Mouse (Mus musculus): ENCODE data around the gene Tnfsf12. TPM values are rescaled to one million over a fixed set of nuclear protein-coding genes. Genes with fewer than 3 reads are reported as not detected.

Gene Tnfsf12
- polyA plus RNA-seq, 1 experiment from 2014 or later, result 6.9 TPM

DNA sequence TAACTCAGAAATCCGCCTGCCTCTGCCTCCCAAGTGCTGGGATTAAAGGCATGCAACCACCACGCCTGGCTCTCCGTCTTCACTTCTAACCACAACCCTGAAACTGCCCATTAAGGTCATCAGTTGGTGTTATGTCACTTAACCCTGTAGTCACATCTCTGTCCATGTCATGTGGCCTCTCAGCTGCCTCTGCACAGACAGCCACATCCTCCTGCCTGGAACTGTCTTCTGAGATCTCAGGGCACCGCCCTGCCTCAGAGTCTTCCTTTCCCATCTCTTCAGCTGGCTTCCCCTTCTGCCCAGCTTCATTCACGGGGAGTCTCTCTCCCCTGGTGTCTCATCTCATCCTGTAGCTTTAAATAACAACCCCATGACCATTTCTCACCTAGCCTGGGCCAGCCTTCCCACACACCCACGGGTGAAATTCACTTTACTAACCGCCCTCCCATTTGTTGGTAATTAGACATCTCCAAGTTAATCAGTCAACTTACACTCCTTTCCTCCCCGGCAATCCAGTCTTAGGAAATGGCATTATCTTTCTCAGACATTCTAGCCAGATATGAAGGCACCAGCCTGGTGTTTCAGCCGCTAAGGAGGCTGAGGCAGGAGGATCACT lies 3.3 kb downstream of the Tnfsf12 start:
- WGBS, result 73% methylated on average over 9 of the region's 9 CpGs
- Histone ChIP-seq H3K9ac (ENCODE audit: low read length) (no peak overlapping the region), H3K36me3 (ENCODE audit: control insufficient read depth, insufficient read depth, low read length) (no peaks in the 10 kb centered on the region), H3K4me3 (ENCODE audit: low read depth, low read length) (no peak overlapping the region), H3K27ac (replicated peaks) (no peak overlapping the region), H3K4me1 (replicated peaks; ENCODE audit: control insufficient read depth, insufficient read depth) (no peaks in the 10 kb centered on the region), H3K9me3 (ENCODE audit: control insufficient read depth, low read length) (no peaks in the 10 kb centered on the region), H3K27me3 (ENCODE audit: control insufficient read depth, insufficient read depth, low read length) (no peaks in the 10 kb centered on the region), H3K4me2 (replicated peaks; ENCODE audit: low read depth) (no peak overlapping the region)
- no peak for DNase-seq (ENCODE audit: low spot score)
- no peak for ATAC-seq (ENCODE audit: low FRiP score, low TSS enrichment)
- TF ChIP-seq CTCF (IDR thresholded peaks at IDR 0.05; ENCODE audit: low read depth) (no peak), EP300 (optimal IDR thresholded peaks at IDR 0.05) (no peak)

DNA sequence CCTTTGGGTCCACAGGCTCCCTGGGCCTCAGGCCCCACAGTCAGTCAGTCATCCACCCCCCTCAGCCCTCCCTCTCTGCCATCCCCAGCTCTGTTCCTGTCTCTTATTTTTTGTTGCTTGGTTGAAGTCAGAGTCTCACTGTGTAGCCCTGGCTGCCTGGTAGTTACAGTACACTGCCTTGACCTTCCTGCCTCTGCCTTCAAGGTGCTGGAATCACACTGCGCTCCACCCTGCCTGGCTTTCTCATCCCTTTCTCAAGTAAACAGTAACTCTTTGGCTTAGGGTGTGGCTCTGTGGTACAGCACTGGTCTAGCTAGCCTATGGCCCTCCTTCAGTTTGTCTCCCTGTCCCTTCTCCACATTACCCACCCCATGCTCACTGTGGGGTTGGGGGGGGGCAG lies 5.8 kb downstream of the Tnfsf12 start:
- Histone ChIP-seq H3K4me1 (replicated peaks; ENCODE audit: control insufficient read depth, insufficient read depth) (peaks cover 9% of the 10 kb centered on the region), H3K4me3 (ENCODE audit: low read depth, low read length) (no peak overlapping the region), H3K27me3 (ENCODE audit: control insufficient read depth, insufficient read depth, low read length) (no peaks in the 10 kb centered on the region), H3K9ac (ENCODE audit: low read length) (no peak overlapping the region), H3K9me3 (ENCODE audit: control insufficient read depth, low read length) (no peaks in the 10 kb centered on the region), H3K4me2 (replicated peaks; ENCODE audit: low read depth) (no peak overlapping the region), H3K27ac (replicated peaks) (no peak overlapping the region), H3K36me3 (ENCODE audit: control insufficient read depth, insufficient read depth, low read length) (no peaks in the 10 kb centered on the region)
- TF ChIP-seq EP300 (optimal IDR thresholded peaks at IDR 0.05) (no peak), CTCF (IDR thresholded peaks at IDR 0.05; ENCODE audit: low read depth) (no peak)
- DNase-seq (ENCODE audit: low spot score), result no peak
- 91% methylated on average over 1 of the region's 1 CpGs for WGBS
- ATAC-seq (ENCODE audit: low FRiP score, low TSS enrichment), result no peak

DNA sequence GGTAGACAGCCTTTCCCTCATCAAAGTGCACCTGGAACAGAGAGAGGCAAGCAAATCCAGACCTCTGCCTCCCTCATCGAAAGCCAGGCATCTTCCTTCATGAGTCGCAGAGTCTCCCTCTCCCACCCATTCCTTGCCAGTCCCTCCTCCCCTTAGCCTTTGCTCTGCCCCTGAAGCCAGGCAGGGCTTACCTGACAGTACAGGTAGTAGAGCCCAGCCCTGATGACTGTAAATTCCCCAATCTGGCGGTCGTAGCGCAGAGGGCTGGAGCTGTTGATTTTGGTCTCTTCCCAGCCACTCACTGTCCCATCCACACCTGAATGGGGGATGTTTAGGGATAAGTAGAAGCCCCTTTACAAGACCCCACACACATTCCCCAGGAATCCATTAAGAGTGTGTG lies 8.6 kb downstream of the Tnfsf12 start:
- 0 out of 2 replicates have a peak overlapping the region, but pooled peaks have one; percentile 17 for H3K4me2 ChIP-seq (replicated peaks; ENCODE audit: low read depth)

DNA sequence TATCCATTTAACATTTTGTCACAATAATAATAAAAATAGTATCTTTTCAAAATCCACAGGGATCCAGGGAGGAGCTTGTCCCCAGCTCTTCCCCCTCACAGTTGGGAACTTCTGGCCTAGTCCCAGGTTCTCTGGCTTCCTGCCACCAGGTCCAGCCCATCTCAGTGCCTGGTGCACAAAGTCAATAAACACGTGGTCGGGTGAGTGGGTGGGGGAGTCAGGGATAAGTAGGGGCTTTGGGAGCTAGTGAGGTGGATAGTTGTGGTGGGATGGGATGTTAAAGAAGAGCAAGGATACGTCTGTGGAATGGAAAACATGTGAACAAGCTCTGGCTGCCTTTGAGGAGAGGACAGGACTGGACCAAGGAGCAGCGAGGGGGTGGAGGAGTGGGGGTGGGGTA lies 9.3 kb downstream of the Tnfsf12 start:
- H3K9ac ChIP-seq (ENCODE audit: low read length), result no peak overlapping the region
- no peak overlapping the region for H3K4me2 ChIP-seq (replicated peaks; ENCODE audit: low read depth)
- TF ChIP-seq EP300 (optimal IDR thresholded peaks at IDR 0.05), result no peak
- no peak for TF ChIP-seq CTCF (IDR thresholded peaks at IDR 0.05; ENCODE audit: low read depth)

More for the DNA sequence above, 8.6 kb downstream of the Tnfsf12 start:
- H3K9ac ChIP-seq (ENCODE audit: low read length), result no peak overlapping the region
- no peaks in the 10 kb centered on the region for H3K9me3 ChIP-seq (ENCODE audit: control insufficient read depth, low read length)
- ATAC-seq (ENCODE audit: low FRiP score, low TSS enrichment), result no peak
- peak overlapping the region; percentile 74 for H3K27ac ChIP-seq (replicated peaks)
- 43% methylated on average over 5 of the region's 5 CpGs for WGBS
- H3K4me3 ChIP-seq (ENCODE audit: low read depth, low read length), result no peak overlapping the region
- peaks cover 9% of the 10 kb centered on the region for H3K4me1 ChIP-seq (replicated peaks; ENCODE audit: control insufficient read depth, insufficient read depth)
- H3K27me3 ChIP-seq (ENCODE audit: control insufficient read depth, insufficient read depth, low read length), result no peaks in the 10 kb centered on the region
- TF ChIP-seq CTCF (IDR thresholded peaks at IDR 0.05; ENCODE audit: low read depth), result no peak
- TF ChIP-seq EP300 (optimal IDR thresholded peaks at IDR 0.05), result no peak
- DNase-seq (ENCODE audit: low spot score), result no peak
- no peaks in the 10 kb centered on the region for H3K36me3 ChIP-seq (ENCODE audit: control insufficient read depth, insufficient read depth, low read length)

DNA sequence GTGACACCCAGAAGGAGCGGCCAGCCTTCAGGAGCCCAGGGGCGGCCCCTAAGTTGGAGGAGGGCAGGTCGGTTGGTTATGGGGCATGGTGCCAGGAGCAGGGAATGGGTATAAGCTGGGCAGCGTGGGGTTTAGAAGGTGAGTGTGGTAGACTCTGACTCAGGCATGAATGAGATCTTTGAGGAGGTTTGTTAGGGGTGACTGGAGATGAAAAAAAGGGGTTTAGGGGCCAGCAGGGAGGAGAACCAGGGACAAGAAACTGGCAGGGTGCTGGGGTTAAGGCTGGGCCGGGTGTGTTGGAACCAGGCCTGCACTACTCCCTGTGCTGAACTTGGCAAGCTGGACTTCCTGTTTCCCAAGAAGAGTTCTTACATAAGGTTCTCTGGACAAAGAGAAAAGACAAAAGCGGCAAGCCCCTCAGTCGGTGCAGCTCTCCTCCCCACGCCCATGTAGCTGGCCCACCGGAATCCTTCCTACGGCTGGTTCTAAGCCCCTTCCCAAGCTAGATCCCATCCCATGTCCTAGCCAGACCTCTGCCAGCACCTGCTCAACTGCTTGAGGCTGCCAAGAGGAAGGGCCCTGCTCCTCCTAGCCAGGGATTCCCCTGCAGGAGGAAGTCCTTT lies 10.0 kb downstream of the Tnfsf12 start, which contains the start of gene Tnfsf13:
Gene Tnfsf13 (minus strand): TSS at position 259 of the 623 bp plus-strand sequence.
- no peak within 1 kb of the TSS for H3K4me3 ChIP-seq (ENCODE audit: low read depth, low read length)
- H3K4me2 ChIP-seq (replicated peaks; ENCODE audit: low read depth), result peak within 1 kb of the TSS; percentile 31; the same call in 1 of the 2 replicates
- peak within 1 kb of the TSS; percentile 92 for H3K27ac ChIP-seq (replicated peaks)
- TF ChIP-seq CTCF (IDR thresholded peaks at IDR 0.05; ENCODE audit: low read depth) (no peak), EP300 (optimal IDR thresholded peaks at IDR 0.05) (no peak)
- WGBS, result 39% methylated on average over 10 of the region's 10 CpGs
- DNase-seq (ENCODE audit: low spot score) (peak; percentile 56), ATAC-seq (ENCODE audit: low FRiP score, low TSS enrichment) (peak; percentile 30; the same call in 1 of the 2 replicates)
- no peaks in the 10 kb centered on the region for H3K36me3 ChIP-seq (ENCODE audit: control insufficient read depth, insufficient read depth, low read length)
- no peaks in the 10 kb centered on the region for H3K27me3 ChIP-seq (ENCODE audit: control insufficient read depth, insufficient read depth, low read length)
- peaks cover 12% of the 10 kb centered on the region for H3K4me1 ChIP-seq (replicated peaks; ENCODE audit: control insufficient read depth, insufficient read depth)
- no peaks in the 10 kb centered on the region for H3K9me3 ChIP-seq (ENCODE audit: control insufficient read depth, low read length)
- peak within 1 kb of the TSS; percentile 51 for H3K9ac ChIP-seq (ENCODE audit: low read length)

More for the DNA sequence above, 9.3 kb downstream of the Tnfsf12 start:
- Histone ChIP-seq H3K36me3 (ENCODE audit: control insufficient read depth, insufficient read depth, low read length) (no peaks in the 10 kb centered on the region), H3K27ac (replicated peaks) (peak overlapping the region; percentile 74), H3K4me1 (replicated peaks; ENCODE audit: control insufficient read depth, insufficient read depth) (peaks cover 9% of the 10 kb centered on the region), H3K27me3 (ENCODE audit: control insufficient read depth, insufficient read depth, low read length) (no peaks in the 10 kb centered on the region), H3K4me3 (ENCODE audit: low read depth, low read length) (no peak overlapping the region), H3K9me3 (ENCODE audit: control insufficient read depth, low read length) (no peaks in the 10 kb centered on the region)
- WGBS, result 11% methylated on average over 4 of the region's 4 CpGs
- DNase-seq (ENCODE audit: low spot score), result peak; percentile 84
- ATAC-seq (ENCODE audit: low FRiP score, low TSS enrichment), result no peak

DNA sequence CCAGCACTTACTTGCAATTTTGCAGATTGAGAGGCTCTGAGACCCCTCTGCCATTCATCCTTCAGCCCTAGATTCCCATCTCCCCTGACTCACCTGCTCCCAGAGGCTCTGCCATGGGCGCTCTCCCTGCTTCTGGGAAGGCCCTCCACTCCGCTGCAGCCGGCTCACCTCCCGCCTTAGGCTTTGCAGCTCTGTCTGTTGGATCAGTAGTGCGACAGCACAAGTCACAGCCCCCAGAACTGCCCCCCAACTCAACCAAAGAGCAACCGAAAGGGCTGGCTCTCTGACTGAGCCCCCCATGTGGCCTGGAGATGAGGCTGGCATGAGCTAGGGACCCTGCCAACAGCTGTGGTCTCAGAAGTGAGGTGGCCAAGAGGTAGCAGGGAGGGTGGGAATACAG lies 10.7 kb downstream of the Tnfsf12 start:
- peak overlapping the region; percentile 92 for H3K27ac ChIP-seq (replicated peaks)
- 88% methylated on average over 6 of the region's 6 CpGs for WGBS
- no peak for TF ChIP-seq CTCF (IDR thresholded peaks at IDR 0.05; ENCODE audit: low read depth)
- TF ChIP-seq EP300 (optimal IDR thresholded peaks at IDR 0.05), result no peak
- ATAC-seq (ENCODE audit: low FRiP score, low TSS enrichment), result no peak
- no peaks in the 10 kb centered on the region for H3K27me3 ChIP-seq (ENCODE audit: control insufficient read depth, insufficient read depth, low read length)
- no peak overlapping the region for H3K4me2 ChIP-seq (replicated peaks; ENCODE audit: low read depth)
- H3K4me3 ChIP-seq (ENCODE audit: low read depth, low read length), result no peak overlapping the region
- peak overlapping the region; percentile 8; the same call in 1 of the 2 replicates for H3K9ac ChIP-seq (ENCODE audit: low read length)
- no peaks in the 10 kb centered on the region for H3K9me3 ChIP-seq (ENCODE audit: control insufficient read depth, low read length)
- no peaks in the 10 kb centered on the region for H3K36me3 ChIP-seq (ENCODE audit: control insufficient read depth, insufficient read depth, low read length)
- peaks cover 12% of the 10 kb centered on the region for H3K4me1 ChIP-seq (replicated peaks; ENCODE audit: control insufficient read depth, insufficient read depth)
- DNase-seq (ENCODE audit: low spot score), result no peak

All from stomach, postnatal 0 days (tissue).